Mouse (Mus musculus): ENCODE results near the gene Secisbp2l.

GRCm38 (mm10) chr2:125801038-125801437 lies 18.4 kb upstream of the Secisbp2l start:
- TF ChIP-seq GATA1 (IDR thresholded peaks at IDR 0.05; ENCODE audit: borderline replicate concordance, low read length): no peak
- TF ChIP-seq FLI1 (IDR thresholded peaks at IDR 0.05; ENCODE audit: low read length): no peak
